Mouse (Mus musculus) hindbrain, postnatal 0 days (tissue): ENCODE measurements around the gene Mapk12. TPM values are rescaled to one million over a fixed set of nuclear protein-coding genes. Genes with fewer than 3 reads are reported as not detected.

Experiments
- ATAC-seq: fragments of 200-750 bp; cut with Nextera tagmentation; 2 replicates; pipeline ENCODE4 v1.8.0; 2017; ENCODE audit warnings: mild to moderate bottlenecking, moderate TSS enrichment, moderate library complexity
- DNase-seq: peaks from one replicate; pipeline ENCODE4 v3.0.0-alpha.2; 2015; ENCODE audit warnings: low spot score
- H3K27ac ChIP-seq: fragments of 300-500 bp; sonication (generic); 2 replicates; pipeline ENCODE4 v1.5.1; 2014; ENCODE audit warnings: mild to moderate bottlenecking
- H3K27me3 ChIP-seq: fragments of 300-500 bp; sonication (generic); 2 replicates; pipeline ENCODE4 v1.6.1; 2014; ENCODE audit warnings: low read length, mixed read lengths; ENCODE audit not compliant: insufficient read depth
- H3K36me3 ChIP-seq: fragments of 300-500 bp; sonication (generic); 2 replicates; pipeline ENCODE4 v1.6.1; 2014; ENCODE audit warnings: low read length, mixed read lengths; ENCODE audit not compliant: insufficient read depth
- H3K4me1 ChIP-seq: fragments of 300-500 bp; sonication (generic); 2 replicates; pipeline ENCODE4 v1.6.1; 2014; ENCODE audit warnings: antibody characterized with exemption, low read length, mixed read lengths; ENCODE audit not compliant: insufficient read depth
- H3K4me2 ChIP-seq: fragments of 300-500 bp; sonication (generic); 2 replicates; pipeline ENCODE4 v1.6.1; 2014; ENCODE audit warnings: low read depth, mild to moderate bottlenecking, low read length, moderate library complexity, mixed read lengths
- H3K4me3 ChIP-seq: fragments of 300-500 bp; sonication (generic); 2 replicates; pipeline ENCODE4 v1.5.1; 2014; ENCODE audit warnings: low read length
- H3K9ac ChIP-seq: fragments of 300-500 bp; sonication (generic); replicated peaks from 2 replicates; pipeline ENCODE4 v1.6.1; 2014; ENCODE audit warnings: mild to moderate bottlenecking, low read length, moderate library complexity, mixed read lengths
- H3K9me3 ChIP-seq: fragments of 300-500 bp; sonication (generic); 2 replicates; pipeline ENCODE4 v1.6.1; 2016; ENCODE audit warnings: low read length, mixed read lengths
- CTCF ChIP-seq: IDR thresholded peaks from 2 replicates; pipeline ENCODE4 v1.5.1; 2016; ENCODE audit warnings: antibody characterized with exemption, control low read depth, low read depth
- WGBS: fragments of 180-500 bp; shearing (Covaris S2); extraction: QIAGEN DNeasy Blood & Tissue Kit; methylation state at CpG from one replicate; pipeline ENCODE4 v1.1.7; 2014; 5-methylcytosine and 5-hydroxymethylcytosine counted together
- polyA plus RNA-seq: library from polyadenylated mRNA; unstranded; fragments of >200 nt; fragmentation: Nextera tagmentation; extraction: Ambion mirVana; gene quantifications from 2 replicates; pipeline ENCODE4 v1.2.1, GENCODE M21; 2015
- total RNA-seq: library from RNA; depleted of rRNA; stranded (reverse); fragments of >200 nt; gene quantifications from 2 replicates; pipeline ENCODE4 v1.2.3, GENCODE M21; 2014

The Mapk12 gene
- total and polyA plus RNA-seq, 2 experiments from 2014 or later: 2.6 to 4.8 TPM

- 76% methylated on average over 5 of the region's 5 CpGs for WGBS
- Histone ChIP-seq H3K36me3 (peaks cover 14% of the 10 kb centered on the region), H3K27ac (no peak overlapping the region), H3K9me3 (no peaks in the 10 kb centered on the region), H3K4me3 (no peak overlapping the region), H3K4me2 (no peak overlapping the region), H3K4me1 (peaks cover 39% of the 10 kb centered on the region), H3K27me3 (no peaks in the 10 kb centered on the region), H3K9ac (no peak overlapping the region)
- DNase-seq: no peak
- TF ChIP-seq CTCF: no peak
- no peak for ATAC-seq
These were observed 31.1 kb upstream of the Mapk12 start for GRCm38 (mm10) chr15:89171526-89172051.

- H3K27ac ChIP-seq: peak overlapping the region; percentile 28; the same call in 1 of the 2 replicates
- no peaks in the 10 kb centered on the region for H3K9me3 ChIP-seq
- peaks cover 29% of the 10 kb centered on the region for H3K36me3 ChIP-seq
- TF ChIP-seq CTCF: no peak
- H3K4me3 ChIP-seq: no peak overlapping the region
- peak overlapping the region; percentile 10; the same call in 1 of the 2 replicates for H3K4me2 ChIP-seq
- ATAC-seq (no peak), DNase-seq (no peak)
- no peaks in the 10 kb centered on the region for H3K27me3 ChIP-seq
- H3K4me1 ChIP-seq: peaks cover 39% of the 10 kb centered on the region
- H3K9ac ChIP-seq: no peak overlapping the region
- 39% methylated on average over 3 of the region's 3 CpGs for WGBS
These were observed 29.6 kb upstream of the Mapk12 start for GRCm38 (mm10) chr15:89170102-89170501.

- Histone ChIP-seq H3K36me3 (peaks cover 36% of the 10 kb centered on the region), H3K4me3 (no peak overlapping the region), H3K4me2 (peak overlapping the region; percentile 28), H3K9me3 (no peaks in the 10 kb centered on the region), H3K27me3 (no peaks in the 10 kb centered on the region), H3K27ac (peak overlapping the region; percentile 28), H3K9ac (0 out of 2 replicates have a peak overlapping the region, but pooled peaks have one; percentile 5), H3K4me1 (peaks cover 39% of the 10 kb centered on the region)
- TF ChIP-seq CTCF: 0 out of 2 replicates have a peak, but pooled peaks have one; percentile 7
- ATAC-seq (peak; percentile 63), DNase-seq (peak; percentile 82)
- 3% methylated on average over 10 of the region's 10 CpGs for WGBS
These were observed 28.9 kb upstream of the Mapk12 start for GRCm38 (mm10) chr15:89169431-89169830.

GRCm38 (mm10) chr15:89168922-89169321, 28.4 kb upstream of the Mapk12 start:
- Histone ChIP-seq H3K27ac (peak overlapping the region; percentile 28), H3K4me1 (peaks cover 37% of the 10 kb centered on the region), H3K27me3 (no peaks in the 10 kb centered on the region), H3K4me2 (peak overlapping the region; percentile 28), H3K9ac (0 out of 2 replicates have a peak overlapping the region, but pooled peaks have one; percentile 5), H3K4me3 (no peak overlapping the region), H3K36me3 (peaks cover 41% of the 10 kb centered on the region), H3K9me3 (no peaks in the 10 kb centered on the region)
- DNase-seq: no peak
- WGBS: 27% methylated on average over 10 of the region's 10 CpGs
- ATAC-seq: no peak
- TF ChIP-seq CTCF: no peak

GRCm38 (mm10) chr15:89165478-89165877, 25.0 kb upstream of the Mapk12 start:
- no peak overlapping the region for H3K9ac ChIP-seq
- ATAC-seq: no peak
- no peak for DNase-seq
- H3K4me2 ChIP-seq: no peak overlapping the region
- no peak overlapping the region for H3K27ac ChIP-seq
- no peak for TF ChIP-seq CTCF
- H3K4me3 ChIP-seq: no peak overlapping the region
- H3K4me1 ChIP-seq: peaks cover 16% of the 10 kb centered on the region
- WGBS: 94% methylated on average over 12 of the region's 12 CpGs
- no peaks in the 10 kb centered on the region for H3K27me3 ChIP-seq
- no peaks in the 10 kb centered on the region for H3K9me3 ChIP-seq
- peaks cover 73% of the 10 kb centered on the region for H3K36me3 ChIP-seq

GRCm38 (mm10) chr15:89161397-89161796, 20.9 kb upstream of the Mapk12 start:
- no peak overlapping the region for H3K27ac ChIP-seq
- H3K36me3 ChIP-seq: peaks cover 97% of the 10 kb centered on the region
- no peak for TF ChIP-seq CTCF
- no peaks in the 10 kb centered on the region for H3K9me3 ChIP-seq
- H3K27me3 ChIP-seq: no peaks in the 10 kb centered on the region
- no peak for DNase-seq
- WGBS: 87% methylated on average over 9 of the region's 9 CpGs
- no peak overlapping the region for H3K9ac ChIP-seq
- no peak for ATAC-seq
- no peaks in the 10 kb centered on the region for H3K4me1 ChIP-seq
- H3K4me3 ChIP-seq: no peak overlapping the region
- H3K4me2 ChIP-seq: no peak overlapping the region

- H3K36me3 ChIP-seq: peaks cover 92% of the 10 kb centered on the region
- H3K4me3 ChIP-seq: no peak overlapping the region
- H3K4me1 ChIP-seq: no peaks in the 10 kb centered on the region
- no peaks in the 10 kb centered on the region for H3K27me3 ChIP-seq
- H3K9me3 ChIP-seq: no peaks in the 10 kb centered on the region
- no peak overlapping the region for H3K9ac ChIP-seq
- ATAC-seq (no peak), DNase-seq (no peak)
- no peak for TF ChIP-seq CTCF
- WGBS: 91% methylated on average over 16 of the region's 16 CpGs
- no peak overlapping the region for H3K4me2 ChIP-seq
- H3K27ac ChIP-seq: no peak overlapping the region
These were observed 18.0 kb upstream of the Mapk12 start for GRCm38 (mm10) chr15:89158516-89158915.
